Mouse (Mus musculus): ENCODE results near the gene Tescl. TPM values are rescaled to one million over a fixed set of nuclear protein-coding genes. Genes with fewer than 3 reads are reported as not detected.

Gene Tescl
- total RNA-seq, 1 experiment from 2014 or later, result not detected

- ATAC-seq (replicated peaks; ENCODE audit: low read depth, poor library complexity, severe bottlenecking), result no peak
Observed at GRCm38 (mm10) chr7:24365258-24366014, 31.7 kb upstream of the Tescl start.

GRCm38 (mm10) chr7:24364827-24365226 is 31.1 kb upstream of the Tescl start:
- ATAC-seq (replicated peaks; ENCODE audit: low read depth, poor library complexity, severe bottlenecking), result peak; percentile 67

GRCm38 (mm10) chr7:24363228-24363627 is 29.5 kb upstream of the Tescl start:
- ATAC-seq (replicated peaks; ENCODE audit: low read depth, poor library complexity, severe bottlenecking), result peak; percentile 8; the same call in 1 of the 2 replicates

- 0 out of 2 replicates have a peak, but pooled peaks have one; percentile 9 for ATAC-seq (replicated peaks; ENCODE audit: low read depth, poor library complexity, severe bottlenecking)
Observed at GRCm38 (mm10) chr7:24361001-24361400, 27.3 kb upstream of the Tescl start.

GRCm38 (mm10) chr7:24359269-24359668 is 25.5 kb upstream of the Tescl start:
- peak; percentile 80 for ATAC-seq (replicated peaks; ENCODE audit: low read depth, poor library complexity, severe bottlenecking)

- ATAC-seq (replicated peaks; ENCODE audit: low read depth, poor library complexity, severe bottlenecking), result no peak
Observed at GRCm38 (mm10) chr7:24357899-24358298, 24.2 kb upstream of the Tescl start.

GRCm38 (mm10) chr7:24356081-24356480 is 22.3 kb upstream of the Tescl start:
- no peak for ATAC-seq (replicated peaks; ENCODE audit: low read depth, poor library complexity, severe bottlenecking)

- no peak for ATAC-seq (replicated peaks; ENCODE audit: low read depth, poor library complexity, severe bottlenecking)
Observed at GRCm38 (mm10) chr7:24355646-24356045, 21.9 kb upstream of the Tescl start.

GRCm38 (mm10) chr7:24348896-24349295 is 15.2 kb upstream of the Tescl start, which contains the start of gene Lypd5:
Lypd5 (plus strand) TSS chr7:24349196.
- no peak for ATAC-seq (replicated peaks; ENCODE audit: low read depth, poor library complexity, severe bottlenecking)

GRCm38 (mm10) chr7:24346444-24346843 is 12.7 kb upstream of the Tescl start:
- no peak for ATAC-seq (replicated peaks; ENCODE audit: low read depth, poor library complexity, severe bottlenecking)

- no peak for ATAC-seq (replicated peaks; ENCODE audit: low read depth, poor library complexity, severe bottlenecking)
Observed at GRCm38 (mm10) chr7:24343701-24344272, 10.1 kb upstream of the Tescl start.

- no peak for ATAC-seq (replicated peaks; ENCODE audit: low read depth, poor library complexity, severe bottlenecking)
Observed at GRCm38 (mm10) chr7:24338241-24338640, 4.5 kb upstream of the Tescl start.

GRCm38 (mm10) chr7:24335699-24336309 is 2.1 kb upstream of the Tescl start:
- ATAC-seq (replicated peaks; ENCODE audit: low read depth, poor library complexity, severe bottlenecking), result peak; percentile 70

- no peak for ATAC-seq (replicated peaks; ENCODE audit: low read depth, poor library complexity, severe bottlenecking)
Observed at GRCm38 (mm10) chr7:24327281-24327975, 6.3 kb downstream of the Tescl start.

- no peak for ATAC-seq (replicated peaks; ENCODE audit: low read depth, poor library complexity, severe bottlenecking)
Observed at GRCm38 (mm10) chr7:24326273-24327135, 7.2 kb downstream of the Tescl start.

GRCm38 (mm10) chr7:24325675-24326128 is 8.0 kb downstream of the Tescl start:
- ATAC-seq (replicated peaks; ENCODE audit: low read depth, poor library complexity, severe bottlenecking), result no peak

- ATAC-seq (replicated peaks; ENCODE audit: low read depth, poor library complexity, severe bottlenecking), result no peak
Observed at GRCm38 (mm10) chr7:24325197-24325596, 8.5 kb downstream of the Tescl start.

GRCm38 (mm10) chr7:24322593-24322992 is 11.1 kb downstream of the Tescl start:
- ATAC-seq (replicated peaks; ENCODE audit: low read depth, poor library complexity, severe bottlenecking), result no peak

- no peak for ATAC-seq (replicated peaks; ENCODE audit: low read depth, poor library complexity, severe bottlenecking)
Observed at GRCm38 (mm10) chr7:24318942-24319341, 14.8 kb downstream of the Tescl start.
